Mouse (Mus musculus): ENCODE measurements around the gene Gopc.

GRCm38 (mm10) chr10:52289261-52289660 lies 92.7 kb downstream of the Gopc start:
- no peak for TF ChIP-seq POLR2A (IDR thresholded peaks at IDR 0.05; ENCODE audit: control insufficient read depth, low read depth, low read length)
- no peak for TF ChIP-seq CTCF (IDR thresholded peaks at IDR 0.05; ENCODE audit: control insufficient read depth, insufficient read depth, insufficient replicate concordance, low read depth, low read length)
